Mouse (Mus musculus): ENCODE results near the gene Zfp846.
"Not testable (repeated sequence)": the region's sequence is repeated elsewhere in the genome, so short reads cannot be mapped to it uniquely, and the experiment has no call there.

Zfp846 gene

GRCm38 (mm10) chr9:20581175-20581634, at the start of gene Zfp846:
Gene Zfp846, plus strand, starts transcription at chr9:20581291.
- peak; percentile 24 for DNase-seq (ENCODE audit: low read depth, low spot score)

DNA sequence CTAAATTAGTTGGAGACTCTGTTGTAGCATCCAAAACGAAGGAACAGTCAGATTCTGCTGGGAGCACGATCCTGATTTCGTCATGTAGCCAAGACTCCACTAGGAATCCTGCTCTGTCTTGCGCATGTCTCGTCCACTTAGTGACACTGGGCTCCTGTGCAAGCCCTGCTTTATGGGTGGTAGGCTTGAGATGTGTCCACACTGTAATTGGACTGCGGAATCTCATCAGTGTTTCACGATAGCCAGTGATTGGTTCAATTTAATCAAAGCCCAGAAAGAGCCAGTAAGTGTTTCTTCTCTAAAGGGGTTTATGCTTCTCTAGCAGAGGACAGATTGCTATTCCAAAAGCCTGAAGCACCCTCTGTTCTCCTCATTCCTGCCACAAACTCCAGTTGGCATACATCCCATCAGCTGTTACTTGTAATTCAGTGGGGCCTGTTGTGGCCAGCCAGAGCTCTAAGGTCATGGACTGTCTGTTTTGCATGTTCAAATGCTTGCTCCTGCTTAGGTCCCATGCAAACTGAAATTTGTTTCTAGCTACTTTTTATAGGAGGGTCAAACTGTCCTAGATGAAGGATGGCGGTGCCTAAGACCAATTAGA, 46.7 kb upstream of the Zfp846 start:
- DNase-seq (ENCODE audit: low read depth, low spot score) = no peak

DNA sequence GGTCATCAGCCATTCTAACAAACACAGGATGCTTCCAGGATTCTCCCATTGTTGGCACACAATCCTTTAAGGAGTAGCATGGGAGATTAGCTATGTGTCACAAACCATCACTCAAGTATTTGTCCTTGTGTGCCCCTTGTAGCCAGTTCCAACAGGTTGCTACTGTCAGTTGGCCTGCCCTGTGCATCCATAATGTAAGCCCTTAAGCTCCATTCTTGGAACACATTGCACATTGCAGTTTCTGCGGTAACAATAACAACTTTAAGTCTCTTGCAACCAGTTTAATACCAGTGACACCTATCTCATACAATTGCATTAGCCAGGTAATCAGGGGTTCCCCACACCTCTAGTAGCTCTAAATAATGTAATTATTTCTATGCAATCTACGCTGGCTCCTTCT, 44.5 kb upstream of the Zfp846 start:
- no peak for DNase-seq (ENCODE audit: low read depth, low spot score)

DNA sequence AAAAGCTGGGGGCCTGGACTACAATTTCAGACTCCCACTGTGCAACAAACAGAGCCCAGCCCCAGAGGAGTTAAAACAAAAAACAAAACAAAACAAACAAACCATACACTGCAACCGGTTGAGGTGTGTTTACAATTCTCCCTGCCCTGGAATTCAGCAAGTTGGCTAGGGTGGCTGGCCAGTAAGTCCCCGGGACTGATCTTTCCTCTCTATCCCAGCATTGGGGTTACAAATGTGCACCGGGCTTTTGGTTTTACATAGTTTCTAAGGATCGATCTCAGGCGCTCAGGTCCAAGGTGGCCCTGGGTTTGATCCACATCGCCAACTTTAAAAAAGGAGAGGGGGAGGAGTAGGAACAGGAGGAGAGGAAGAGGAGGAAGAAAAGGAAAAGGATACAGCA, 37.6 kb upstream of the Zfp846 start:
- no peak for DNase-seq (ENCODE audit: low read depth, low spot score)

- no peak for DNase-seq (ENCODE audit: low read depth, low spot score)
These were observed 36.8 kb upstream of the Zfp846 start for GRCm38 (mm10) chr9:20544070-20544821.

DNA sequence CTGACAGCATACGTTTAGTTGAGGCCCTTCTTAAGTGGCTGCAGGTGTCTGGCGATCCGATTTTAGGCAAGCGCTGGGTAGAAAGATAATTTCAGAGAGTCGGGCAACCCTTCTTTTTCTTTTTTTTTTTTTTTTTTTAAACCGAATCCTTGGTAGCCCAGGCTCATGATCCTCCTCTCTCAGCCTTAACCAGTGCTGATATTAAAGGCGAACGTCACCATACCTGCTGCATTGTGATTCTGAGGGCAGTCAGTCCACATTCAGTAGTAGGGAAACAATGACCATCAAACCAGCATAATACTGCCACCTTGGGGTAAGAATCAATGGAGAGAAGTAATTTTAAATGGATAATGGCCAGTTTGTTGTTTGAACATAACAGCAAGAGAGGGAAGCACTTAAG, 35.9 kb upstream of the Zfp846 start:
- DNase-seq (ENCODE audit: low read depth, low spot score) = no peak

GRCm38 (mm10) chr9:20551781-20552275, 29.3 kb upstream of the Zfp846 start:
- DNase-seq (ENCODE audit: low read depth, low spot score) = no peak

DNA sequence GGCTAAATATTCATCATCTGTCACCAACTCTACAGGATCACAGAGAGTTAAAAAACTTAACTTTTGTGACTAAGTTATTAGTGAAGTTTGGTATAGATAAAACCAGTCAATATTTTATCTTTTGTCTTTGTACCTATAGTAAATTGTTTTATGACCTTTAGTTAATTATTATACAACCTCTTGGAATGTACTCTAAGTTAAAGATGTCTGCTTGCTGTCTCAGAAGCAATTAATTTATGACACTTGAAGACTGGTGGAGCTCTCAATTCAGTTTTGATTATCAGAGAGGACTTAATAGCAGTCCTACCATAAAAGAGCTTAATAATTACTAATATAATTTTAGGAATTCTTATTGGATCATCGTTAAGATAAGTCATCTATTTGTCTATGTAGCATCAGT, 28.4 kb upstream of the Zfp846 start:
- no peak for DNase-seq (ENCODE audit: low read depth, low spot score)

DNA sequence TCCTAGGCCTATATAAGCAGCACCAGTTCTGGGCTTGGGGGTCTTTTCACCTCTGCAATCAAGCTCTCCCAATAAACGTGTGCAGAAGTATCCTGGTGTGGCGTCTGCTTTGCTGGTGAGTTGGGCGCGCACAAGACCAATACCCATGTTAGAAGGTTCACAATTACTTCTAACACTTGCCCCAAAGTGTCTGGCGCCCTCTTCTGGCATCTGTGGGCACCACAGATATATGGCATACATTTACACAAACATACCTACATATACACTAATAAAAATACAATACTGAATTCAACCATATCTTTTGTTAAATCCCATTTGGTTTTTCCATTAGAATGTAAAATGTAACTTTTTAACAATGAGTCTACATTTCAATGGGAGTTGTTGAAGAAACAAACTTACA, 18.9 kb upstream of the Zfp846 start:
- DNase-seq (ENCODE audit: low read depth, low spot score) = peak; percentile 21

DNA sequence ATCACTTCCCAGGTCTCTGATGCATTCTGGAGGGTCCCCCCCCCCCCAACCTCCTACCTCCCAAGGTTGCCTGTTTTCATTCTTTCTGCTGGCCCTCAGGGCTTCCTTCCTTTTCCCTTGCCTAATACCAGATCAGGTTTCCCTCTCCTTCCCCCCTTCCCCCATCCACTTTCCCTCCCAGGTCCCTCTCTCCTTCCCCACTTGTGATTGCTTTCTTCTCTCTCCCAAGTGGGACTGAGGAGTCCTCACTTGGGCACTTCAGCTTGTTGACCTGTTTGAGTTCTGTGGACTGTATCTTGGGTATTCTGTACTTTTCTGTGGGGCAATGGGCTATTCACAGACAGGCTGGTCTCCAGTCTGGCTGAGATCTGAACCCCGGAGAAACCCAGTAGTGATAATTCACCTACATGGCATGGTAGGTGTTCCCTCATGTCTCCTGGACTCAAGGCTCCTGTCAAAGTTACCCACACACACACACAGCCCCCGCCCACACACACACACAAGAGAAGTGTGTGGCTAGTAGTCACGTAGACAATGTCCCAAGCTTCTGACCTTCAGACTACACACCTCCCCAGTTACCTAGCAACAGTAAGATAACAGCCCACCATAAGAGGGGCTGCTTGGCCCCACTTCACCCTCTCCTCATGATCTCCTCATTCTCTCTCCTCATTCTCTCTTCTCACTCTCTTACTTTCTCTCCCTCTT, 15.6 kb upstream of the Zfp846 start:
- DNase-seq (ENCODE audit: low read depth, low spot score) = not testable (repeated sequence)

DNA sequence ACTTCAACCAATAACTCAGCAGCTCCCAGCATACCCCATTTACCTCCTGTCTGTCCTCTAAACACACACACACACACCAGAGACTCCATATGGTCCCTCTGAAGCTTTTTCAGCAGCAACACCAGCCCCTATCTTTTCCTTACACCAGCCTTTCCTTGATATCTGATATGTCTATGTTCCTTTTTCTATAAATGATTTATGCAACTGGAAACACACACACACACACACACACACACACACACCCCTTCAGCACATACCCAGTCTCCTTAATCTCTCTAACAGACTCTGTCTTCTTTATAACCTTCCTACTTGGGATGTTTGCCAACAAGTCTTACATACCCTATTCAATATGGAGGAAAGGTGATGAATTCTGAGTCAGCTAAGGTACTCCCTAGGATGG, 10.0 kb upstream of the Zfp846 start:
- DNase-seq (ENCODE audit: low read depth, low spot score) = no peak

GRCm38 (mm10) chr9:20576591-20576990, 4.5 kb upstream of the Zfp846 start:
- no peak for DNase-seq (ENCODE audit: low read depth, low spot score)

- DNase-seq (ENCODE audit: low read depth, low spot score) = no peak
These were observed 20.2 kb downstream of the Zfp846 start for GRCm38 (mm10) chr9:20601270-20601669.

GRCm38 (mm10) chr9:20606269-20606668, 25.2 kb downstream of the Zfp846 start:
- no peak for DNase-seq (ENCODE audit: low read depth, low spot score)

GRCm38 (mm10) chr9:20607100-20607974, 26.2 kb downstream of the Zfp846 start:
- DNase-seq (ENCODE audit: low read depth, low spot score) = peak; percentile 89

- no peak for DNase-seq (ENCODE audit: low read depth, low spot score)
These were observed 28.9 kb downstream of the Zfp846 start for GRCm38 (mm10) chr9:20609831-20610464.

DNA sequence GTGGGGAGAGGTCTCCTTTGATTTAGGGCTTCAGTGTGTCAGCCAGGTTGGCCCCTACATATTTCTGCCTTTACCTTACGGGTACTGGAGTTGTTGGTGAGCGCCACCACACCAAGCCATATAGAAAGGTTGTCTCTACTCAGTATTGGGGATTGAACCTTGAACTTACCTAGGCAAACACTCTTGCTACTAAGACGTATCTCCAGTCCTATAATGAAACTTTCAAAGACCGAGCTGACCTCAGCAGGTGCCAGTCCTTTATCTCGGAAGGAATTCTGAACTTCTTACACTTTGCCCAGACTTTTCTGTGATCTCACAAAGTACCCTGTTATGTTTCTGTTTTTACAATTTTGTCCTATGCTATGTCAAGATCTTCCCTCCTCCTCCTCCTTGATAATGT, 30.9 kb downstream of the Zfp846 start:
- no peak for DNase-seq (ENCODE audit: low read depth, low spot score)

GRCm38 (mm10) chr9:20616685-20617084, 35.6 kb downstream of the Zfp846 start:
- DNase-seq (ENCODE audit: low read depth, low spot score) = no peak

GRCm38 (mm10) chr9:20631332-20631731, 50.2 kb downstream of the Zfp846 start:
- DNase-seq (ENCODE audit: low read depth, low spot score) = no peak

- not testable (repeated sequence) for DNase-seq (ENCODE audit: low read depth, low spot score)
These were observed 54.6 kb downstream of the Zfp846 start for GRCm38 (mm10) chr9:20635676-20636075.

GRCm38 (mm10) chr9:20636256-20636655, 55.2 kb downstream of the Zfp846 start:
- no peak for DNase-seq (ENCODE audit: low read depth, low spot score)
